Mouse (Mus musculus) limb, embryonic 12.5 days (tissue): ENCODE data around the gene Map2k7. TPM values are rescaled to one million over a fixed set of nuclear protein-coding genes. Genes with fewer than 3 reads are reported as not detected.

Experiments used
- ATAC-seq: fragments of 200-750 bp; cut with Nextera tagmentation; 2 replicates; pipeline ENCODE4 v1.8.0; 2017; ENCODE audit warnings: low read depth, moderate TSS enrichment; ENCODE audit not compliant: insufficient number of reproducible peaks, insufficient read depth, low FRiP score, low TSS enrichment
- H3K27ac ChIP-seq: fragments of 300-500 bp; sonication (generic); 2 replicates; pipeline ENCODE4 v1.5.1; 2016; ENCODE audit warnings: mild to moderate bottlenecking, moderate library complexity
- H3K27me3 ChIP-seq: fragments of 300-500 bp; sonication (generic); 2 replicates; pipeline ENCODE4 v1.6.1; 2016; ENCODE audit warnings: mild to moderate bottlenecking, moderate library complexity
- H3K36me3 ChIP-seq: fragments of 300-500 bp; sonication (generic); 2 replicates; pipeline ENCODE4 v1.6.1; 2016; ENCODE audit warnings: mild to moderate bottlenecking, moderate library complexity
- H3K4me1 ChIP-seq: fragments of 300-500 bp; sonication (generic); replicated peaks from 2 replicates; pipeline ENCODE4 v1.6.1; 2016
- H3K4me2 ChIP-seq: fragments of 300-500 bp; sonication (generic); 2 replicates; pipeline ENCODE4 v1.6.1; 2016; ENCODE audit warnings: mild to moderate bottlenecking, moderate library complexity
- H3K4me3 ChIP-seq: fragments of 300-500 bp; sonication (generic); replicated peaks from 2 replicates; pipeline ENCODE4 v1.5.1; 2016; ENCODE audit warnings: mild to moderate bottlenecking
- H3K9ac ChIP-seq: fragments of 300-500 bp; sonication (generic); replicated peaks from 2 replicates; pipeline ENCODE4 v1.6.1; 2016; ENCODE audit warnings: mild to moderate bottlenecking, moderate library complexity
- H3K9me3 ChIP-seq: fragments of 300-500 bp; sonication (generic); 2 replicates; pipeline ENCODE4 v1.6.1; 2016; ENCODE audit warnings: mild to moderate bottlenecking, moderate library complexity
- WGBS: fragments of 180-500 bp; shearing (Covaris S2); methylation state at CpG from one replicate; pipeline ENCODE4 v1.1.7; 2016; 5-methylcytosine and 5-hydroxymethylcytosine counted together
- polyA plus RNA-seq: library from polyadenylated mRNA; unstranded; fragments of >200 nt; fragmentation: Nextera tagmentation; extraction: Ambion mirVana; gene quantifications from 2 replicates; pipeline ENCODE4 v1.2.1, GENCODE M21; 2016

Map2k7 gene
- 33.7 and 36.9 TPM in 2 replicates for polyA plus RNA-seq

- H3K9ac ChIP-seq, result peak within 1 kb of the TSS; percentile 77
- peak within 1 kb of the TSS; percentile 80 for H3K4me3 ChIP-seq
- peak; percentile 92 for ATAC-seq
- no peaks in the 10 kb centered on the region for H3K27me3 ChIP-seq
- peaks cover 32% of the 10 kb centered on the region for H3K36me3 ChIP-seq
- H3K27ac ChIP-seq, result peak within 1 kb of the TSS; percentile 94
- WGBS, result under 1% methylated on average over 68 of the region's 71 CpGs
- peaks cover 18% of the 10 kb centered on the region for H3K4me1 ChIP-seq
- H3K4me2 ChIP-seq, result peak within 1 kb of the TSS; percentile 77
- no peaks in the 10 kb centered on the region for H3K9me3 ChIP-seq
Measured at GRCm38 (mm10) chr8:4238434-4239192, at the start of gene Map2k7, which contains the start of gene Gm49320. TSS of gene Map2k7 (plus strand) at chr8:4238740. TSS of gene Gm49320 (plus strand) at chr8:4238865.

- H3K4me1 ChIP-seq, result peaks cover 6% of the 10 kb centered on the region
- no peak overlapping the region for H3K4me2 ChIP-seq
- no peak for ATAC-seq
- 27% methylated on average over 3 of the region's 3 CpGs for WGBS
- no peak overlapping the region for H3K9ac ChIP-seq
- peaks cover 53% of the 10 kb centered on the region for H3K36me3 ChIP-seq
- H3K27me3 ChIP-seq, result no peaks in the 10 kb centered on the region
- no peak overlapping the region for H3K4me3 ChIP-seq
- H3K9me3 ChIP-seq, result no peaks in the 10 kb centered on the region
- H3K27ac ChIP-seq, result no peak overlapping the region
Measured at GRCm38 (mm10) chr8:4189031-4189722, 49.4 kb upstream of the Map2k7 start.

- Histone ChIP-seq H3K9me3 (no peaks in the 10 kb centered on the region), H3K4me3 (no peak overlapping the region), H3K4me2 (no peak overlapping the region), H3K9ac (no peak overlapping the region), H3K27me3 (no peaks in the 10 kb centered on the region), H3K27ac (no peak overlapping the region), H3K36me3 (peaks cover 28% of the 10 kb centered on the region), H3K4me1 (peaks cover 6% of the 10 kb centered on the region)
- ATAC-seq, result no peak
- WGBS, result 69% methylated on average over 5 of the region's 5 CpGs
Measured at GRCm38 (mm10) chr8:4192305-4192704, 46.2 kb upstream of the Map2k7 start.

- ATAC-seq, result peak; percentile 70
- 8% methylated on average over 18 of the region's 18 CpGs for WGBS
- Histone ChIP-seq H3K4me3 (no peak overlapping the region), H3K27me3 (no peaks in the 10 kb centered on the region), H3K27ac (no peak overlapping the region), H3K9ac (no peak overlapping the region), H3K4me1 (peaks cover 6% of the 10 kb centered on the region), H3K4me2 (peak overlapping the region; percentile 42), H3K36me3 (peaks cover 21% of the 10 kb centered on the region), H3K9me3 (no peaks in the 10 kb centered on the region)
Measured at GRCm38 (mm10) chr8:4192807-4193587, 45.5 kb upstream of the Map2k7 start.

GRCm38 (mm10) chr8:4193588-4193894, 45.0 kb upstream of the Map2k7 start:
- H3K9me3 ChIP-seq, result no peaks in the 10 kb centered on the region
- ATAC-seq, result peak; percentile 34; the same call in 1 of the 2 replicates
- peaks cover 6% of the 10 kb centered on the region for H3K4me1 ChIP-seq
- H3K4me3 ChIP-seq, result no peak overlapping the region
- H3K27ac ChIP-seq, result no peak overlapping the region
- 50% methylated on average over 7 of the region's 7 CpGs for WGBS
- peak overlapping the region; percentile 42 for H3K4me2 ChIP-seq
- H3K27me3 ChIP-seq, result no peaks in the 10 kb centered on the region
- H3K36me3 ChIP-seq, result peaks cover 16% of the 10 kb centered on the region; the same call in 1 of the 2 replicates
- no peak overlapping the region for H3K9ac ChIP-seq

GRCm38 (mm10) chr8:4201321-4201720, 37.2 kb upstream of the Map2k7 start:
- ATAC-seq, result no peak
- Histone ChIP-seq H3K9ac (no peak overlapping the region), H3K9me3 (no peaks in the 10 kb centered on the region), H3K4me2 (no peak overlapping the region), H3K27ac (no peak overlapping the region), H3K4me1 (peaks cover 5% of the 10 kb centered on the region), H3K36me3 (peaks cover 17% of the 10 kb centered on the region; the same call in 1 of the 2 replicates), H3K4me3 (no peak overlapping the region), H3K27me3 (peaks cover 30% of the 10 kb centered on the region)
- WGBS, result 78% methylated on average over 2 of the region's 2 CpGs

GRCm38 (mm10) chr8:4205246-4206123, 33.1 kb upstream of the Map2k7 start:
- peak; percentile 7; the same call in 1 of the 2 replicates for ATAC-seq
- Histone ChIP-seq H3K27me3 (peaks cover 59% of the 10 kb centered on the region), H3K4me1 (peaks cover 12% of the 10 kb centered on the region), H3K4me3 (peak overlapping the region; percentile 22), H3K9me3 (0 out of 2 replicates have a peak, but pooled peaks cover 5% of the 10 kb centered on the region), H3K27ac (no peak overlapping the region), H3K36me3 (peaks cover 18% of the 10 kb centered on the region; the same call in 1 of the 2 replicates), H3K9ac (peak overlapping the region; percentile 47; the same call in 1 of the 2 replicates), H3K4me2 (peak overlapping the region; percentile 34)
- WGBS, result 8% methylated on average over 38 of the region's 38 CpGs

- Histone ChIP-seq H3K36me3 (peaks cover 18% of the 10 kb centered on the region; the same call in 1 of the 2 replicates), H3K27ac (no peak overlapping the region), H3K9me3 (0 out of 2 replicates have a peak, but pooled peaks cover 5% of the 10 kb centered on the region), H3K4me2 (peak overlapping the region; percentile 34), H3K4me3 (peak overlapping the region; percentile 22), H3K4me1 (peaks cover 12% of the 10 kb centered on the region), H3K27me3 (peaks cover 64% of the 10 kb centered on the region), H3K9ac (peak overlapping the region; percentile 47; the same call in 1 of the 2 replicates)
- ATAC-seq, result peak; percentile 21; the same call in 1 of the 2 replicates
- 8% methylated on average over 44 of the region's 44 CpGs for WGBS
Measured at GRCm38 (mm10) chr8:4206182-4207015, 32.1 kb upstream of the Map2k7 start.

GRCm38 (mm10) chr8:4207016-4207350, 31.6 kb upstream of the Map2k7 start:
- no peak overlapping the region for H3K9ac ChIP-seq
- H3K9me3 ChIP-seq, result 0 out of 2 replicates have a peak, but pooled peaks cover 5% of the 10 kb centered on the region
- H3K4me2 ChIP-seq, result no peak overlapping the region
- peaks cover 18% of the 10 kb centered on the region; the same call in 1 of the 2 replicates for H3K36me3 ChIP-seq
- no peak overlapping the region for H3K27ac ChIP-seq
- H3K4me1 ChIP-seq, result peaks cover 12% of the 10 kb centered on the region
- WGBS, result 41% methylated on average over 2 of the region's 2 CpGs
- no peak overlapping the region for H3K4me3 ChIP-seq
- H3K27me3 ChIP-seq, result peaks cover 65% of the 10 kb centered on the region
- no peak for ATAC-seq
